Mouse (Mus musculus) Patski (cell line): ENCODE measurements around the gene Ucp3. TPM values are rescaled to one million over a fixed set of nuclear protein-coding genes. Genes with fewer than 3 reads are reported as not detected.
A peak's percentile ranks its signal among the peaks of the same experiment; 100 is the strongest.
"Not testable (repeated sequence)": the region's sequence is repeated elsewhere in the genome, so short reads cannot be mapped to it uniquely, and the experiment has no call there.

Experiments
- ATAC-seq: fragments of 100-300 bp; one replicate; pipeline ENCODE4 v1.8.0; 2021
- CTCF ChIA-PET: fragments of 350-600 bp; sonication (Branson Sonifier 250); formaldehyde crosslinking; loops from one replicate; lab custom pipeline; 2022; ENCODE audit warnings: inconsistent platforms; lab: Charles Lee
- POLR2A ChIA-PET: fragments of 350-600 bp; sonication (Branson Sonifier 250); formaldehyde crosslinking; loops from one replicate; lab custom pipeline; 2022; ENCODE audit warnings: antibody characterized with exemption, inconsistent platforms; lab: Charles Lee
- DNase-seq: peaks from one replicate; pipeline ENCODE4 v3.0.0-alpha.2; 2011; ENCODE audit warnings: low read depth, low spot score
- H3K27me3 ChIP-seq: fragments of 371-371 bp; one replicate; pipeline ENCODE4 v1.5.1; 2021
- CTCF ChIP-seq: fragments of 100-300 bp; IDR thresholded peaks from one replicate; pipeline ENCODE4 v1.5.1; 2021
- in situ Hi-C: fragments of 300-500 bp; cut with MboI; formaldehyde crosslinking; loops from 3 replicates; pipeline ENCODE4 v1.11.1; 2018; ENCODE audit warnings: low pct_unique_long_range_greater_than_20kb, mixed read lengths
- polyA plus RNA-seq: library from polyadenylated mRNA; unstranded; gene quantifications from one replicate; pipeline ENCODE4 v1.2.3, GENCODE M21; 2021

Ucp3 gene
- polyA plus RNA-seq, 1 experiment from 2014 or later = 0.06 TPM

DNA sequence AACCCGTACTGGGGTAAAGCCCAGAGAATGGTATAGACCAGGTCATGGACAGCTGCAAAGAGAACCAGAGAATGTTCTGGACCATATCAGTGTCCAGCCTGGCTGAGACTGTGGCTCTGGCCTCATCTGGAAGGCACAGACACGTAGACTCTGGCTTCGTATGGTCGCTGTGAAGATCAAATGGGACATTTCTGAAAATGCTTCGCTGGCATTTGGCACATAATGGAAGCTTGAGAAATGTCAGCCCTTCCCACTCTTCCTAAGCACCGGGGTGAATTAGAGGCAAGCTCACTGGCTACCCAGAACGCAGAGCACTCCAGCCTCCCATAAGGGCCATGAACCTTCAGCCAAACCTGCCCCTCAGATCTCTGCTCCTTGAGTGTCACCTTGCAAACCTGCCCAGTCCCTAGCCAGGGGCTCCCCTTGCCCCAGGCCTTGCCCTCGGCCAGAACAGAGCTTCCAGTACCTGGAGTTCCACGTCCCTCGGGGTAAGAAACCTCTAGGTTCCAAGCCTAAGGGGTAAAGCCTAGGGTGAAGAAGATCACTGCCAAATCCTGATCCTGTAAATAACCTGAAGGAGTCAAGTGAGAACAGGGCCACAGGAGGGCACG, 1.9 kb upstream of the Ucp3 start:
- H3K27me3 ChIP-seq = no peaks in the 10 kb centered on the region
- TF ChIP-seq CTCF = no peak
- CTCF ChIA-PET = interaction anchor here (1.3 to 1.5 kb wide), 2 partner anchors 20 to 55 kb away, joined by 3 to 6 read pairs; no protein-coding TSS in a partner anchor
- POLR2A ChIA-PET = no interaction called here
- ATAC-seq (no peak), DNase-seq (no peak)
- in situ Hi-C loops = no loop called here

DNA sequence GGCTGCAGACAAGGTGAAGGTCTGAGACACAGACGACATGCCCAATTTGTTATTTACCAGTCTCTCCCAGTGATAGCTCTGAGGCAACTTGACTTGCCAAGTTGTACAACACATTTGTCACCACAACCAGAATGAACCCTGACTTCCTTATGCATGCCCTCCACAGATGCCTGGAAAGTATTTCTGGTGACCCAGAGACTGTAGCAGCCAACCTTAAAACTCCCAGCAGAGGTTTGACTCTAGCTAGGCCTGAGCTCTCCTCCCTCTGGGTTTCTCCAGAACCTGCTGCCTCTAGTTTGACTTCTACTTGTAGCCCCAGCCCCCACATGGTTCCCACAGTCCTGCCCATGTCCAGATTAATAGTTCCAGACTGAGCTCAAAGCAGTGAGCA, 1.4 kb upstream of the Ucp3 start:
- ATAC-seq = no peak
- TF ChIP-seq CTCF = no peak
- DNase-seq = no peak
- H3K27me3 ChIP-seq = no peaks in the 10 kb centered on the region
- ChIA-PET POLR2A (no interaction called here), CTCF (interaction anchor here (1.3 to 1.5 kb wide), 2 partner anchors 19 to 55 kb away, joined by 3 to 6 read pairs; no protein-coding TSS in a partner anchor)
- in situ Hi-C loops = no loop called here

DNA sequence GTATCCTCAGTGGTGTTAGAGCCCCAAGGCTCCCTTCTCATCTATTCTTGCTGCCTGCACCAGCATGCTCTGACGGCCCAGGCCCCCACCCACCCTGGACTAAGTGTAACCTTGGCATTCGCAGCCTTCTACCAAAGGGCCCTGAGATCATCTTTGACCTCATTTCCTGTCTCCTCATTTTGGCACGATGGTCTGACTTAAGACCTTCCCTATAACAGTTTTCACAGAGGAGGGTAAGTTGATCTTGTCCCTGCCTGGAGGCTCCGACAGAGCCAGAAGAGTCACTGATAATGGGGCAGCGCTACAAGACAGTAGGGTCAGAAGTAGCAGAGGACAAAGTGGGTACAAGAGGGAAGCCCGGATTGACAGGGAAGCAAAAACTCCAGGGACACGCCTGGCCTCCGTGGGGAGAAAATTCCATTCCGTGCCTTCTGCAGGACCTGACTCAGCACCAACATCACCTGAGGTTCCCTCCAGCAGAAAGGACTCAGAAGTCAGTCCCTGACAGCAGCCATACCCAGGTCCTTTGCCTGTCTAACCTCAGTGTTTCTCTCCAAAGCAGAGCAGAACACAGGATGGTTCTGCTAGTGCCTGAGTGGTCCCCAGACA, 1.2 kb downstream of the Ucp3 start:
- CTCF ChIA-PET = no interaction called here
- in situ Hi-C loops = no loop called here

DNA sequence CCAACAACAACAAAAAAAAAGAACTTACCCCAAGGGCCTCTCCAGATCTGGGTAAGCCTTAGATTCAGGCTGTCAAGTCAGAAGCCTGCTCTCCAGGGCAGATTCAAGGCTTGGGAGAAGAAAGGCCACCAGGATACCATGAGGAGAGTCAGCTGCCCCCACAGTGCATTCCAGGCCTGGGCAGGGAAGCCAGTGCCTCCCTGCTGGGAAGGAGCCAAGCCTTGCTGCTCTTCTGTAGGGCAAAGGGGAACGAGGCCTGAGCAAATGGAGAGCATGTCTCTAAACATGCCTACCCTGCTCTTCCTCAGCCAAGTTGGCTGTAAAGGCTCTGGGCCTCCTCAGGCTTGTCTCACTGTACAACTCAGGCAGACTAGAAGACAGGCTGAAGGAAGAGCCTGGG, 1.9 kb downstream of the Ucp3 start:
- TF ChIP-seq CTCF = no peak
- no peaks in the 10 kb centered on the region for H3K27me3 ChIP-seq
- in situ Hi-C loops = no loop called here
- DNase-seq (no peak), ATAC-seq (no peak)
- POLR2A ChIA-PET = no interaction called here
- CTCF ChIA-PET = interaction anchor here (1.4 kb wide), 1 partner anchor 9 kb away, joined by 3 read pairs; no protein-coding TSS in a partner anchor

More for the DNA sequence above, 1.2 kb downstream of the Ucp3 start:
- no peak for TF ChIP-seq CTCF
- POLR2A ChIA-PET = no interaction called here
- ATAC-seq (no peak), DNase-seq (no peak)
- H3K27me3 ChIP-seq = no peaks in the 10 kb centered on the region

DNA sequence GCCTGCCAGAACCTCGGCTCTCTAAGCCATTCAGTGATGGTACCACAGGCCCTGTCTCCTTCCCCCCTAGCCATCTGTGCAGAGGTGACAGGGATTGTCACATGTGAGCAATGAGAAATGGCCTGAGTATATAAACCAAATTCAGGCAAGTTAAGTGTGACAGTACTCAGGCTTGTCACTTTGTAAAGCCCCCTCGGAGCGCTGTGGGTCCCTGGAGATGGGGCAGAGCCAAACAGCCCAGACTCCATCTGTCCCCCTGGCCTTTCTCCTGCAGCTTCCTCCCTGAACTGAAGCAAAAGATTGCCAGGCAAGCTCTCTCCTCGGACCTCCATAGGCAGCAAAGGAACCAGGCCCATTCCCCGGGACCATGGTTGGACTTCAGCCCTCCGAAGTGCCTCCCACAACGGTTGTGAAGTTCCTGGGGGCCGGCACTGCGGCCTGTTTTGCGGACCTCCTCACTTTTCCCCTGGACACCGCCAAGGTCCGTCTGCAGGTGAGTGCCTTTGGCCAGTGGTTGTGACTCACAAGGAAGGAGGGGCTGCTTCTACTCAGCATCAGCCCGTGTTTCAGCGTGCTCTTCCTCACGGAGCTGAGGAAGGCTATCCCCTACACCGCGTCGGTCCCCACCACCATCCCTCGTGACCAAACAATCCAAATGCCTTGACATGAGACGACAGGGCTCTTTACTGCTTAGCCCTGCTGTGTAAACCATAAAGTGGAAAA, 6.5 kb downstream of the Ucp3 start:
- H3K27me3 ChIP-seq = no peaks in the 10 kb centered on the region
- DNase-seq = no peak
- CTCF ChIA-PET = no interaction called here
- no peak for ATAC-seq
- POLR2A ChIA-PET = no interaction called here
- no peak for TF ChIP-seq CTCF
- in situ Hi-C loops = no loop called here

DNA sequence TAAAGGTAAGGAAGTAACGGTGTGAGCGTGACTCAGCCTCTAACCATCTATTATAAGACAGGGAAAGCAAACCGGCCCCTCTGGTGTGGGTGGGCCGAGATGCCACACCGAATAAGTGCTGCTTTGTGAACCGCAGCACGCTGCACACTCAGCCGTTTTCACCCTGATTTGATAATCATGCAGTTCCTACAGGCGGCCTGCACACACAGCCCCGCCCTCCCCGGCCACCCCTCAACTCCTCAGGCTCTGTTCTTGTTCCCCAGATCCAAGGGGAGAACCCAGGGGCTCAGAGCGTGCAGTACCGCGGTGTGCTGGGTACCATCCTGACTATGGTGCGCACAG, 7.0 kb downstream of the Ucp3 start:
- ATAC-seq = peak; percentile 73
- H3K27me3 ChIP-seq = no peaks in the 10 kb centered on the region
- TF ChIP-seq CTCF = no peak
- no peak for DNase-seq
- POLR2A ChIA-PET = no interaction called here
- in situ Hi-C loops = no loop called here
- CTCF ChIA-PET = no interaction called here

DNA sequence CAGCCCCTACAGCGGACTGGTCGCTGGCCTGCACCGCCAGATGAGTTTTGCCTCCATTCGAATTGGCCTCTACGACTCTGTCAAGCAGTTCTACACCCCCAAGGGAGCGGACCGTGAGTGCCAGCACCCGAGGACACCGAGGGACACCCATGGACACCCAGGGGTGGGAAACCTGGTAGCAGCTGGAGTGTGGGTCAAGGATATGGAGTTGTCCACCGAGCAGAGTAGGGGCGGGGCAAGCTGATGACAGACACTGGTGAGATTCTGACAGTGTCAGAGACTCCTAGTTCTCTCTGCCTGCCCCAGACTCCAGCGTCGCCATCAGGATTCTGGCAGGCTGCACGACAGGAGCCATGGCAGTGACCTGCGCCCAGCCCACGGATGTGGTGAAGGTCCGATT, 7.4 kb downstream of the Ucp3 start:
- ATAC-seq = no peak
- CTCF ChIA-PET = no interaction called here

DNA sequence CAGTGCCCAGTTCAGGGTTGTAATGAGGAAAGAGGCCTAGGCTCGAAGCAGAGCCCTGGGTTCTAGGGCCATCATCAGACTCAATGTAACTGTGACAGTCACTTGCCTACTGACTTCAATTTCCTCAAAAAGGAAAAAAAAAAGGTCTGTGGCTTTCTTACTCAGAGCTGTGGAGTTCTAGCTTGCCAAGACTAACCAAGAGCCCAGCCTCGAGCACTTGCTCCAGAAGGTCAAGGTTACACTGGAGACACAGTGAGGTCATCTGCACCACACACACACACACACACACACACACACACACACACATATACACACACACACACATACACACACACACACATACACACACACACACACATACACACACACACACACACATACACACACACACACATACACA, 9.3 kb downstream of the Ucp3 start:
- CTCF ChIA-PET, DNase-seq, POLR2A ChIA-PET, H3K27me3 ChIP-seq, ATAC-seq, in situ Hi-C loops: not testable (repeated sequence)

More for the DNA sequence above, 7.4 kb downstream of the Ucp3 start:
- no peak for DNase-seq
- in situ Hi-C loops = no loop called here
- POLR2A ChIA-PET = no interaction called here
- H3K27me3 ChIP-seq = no peaks in the 10 kb centered on the region
- no peak for TF ChIP-seq CTCF

DNA sequence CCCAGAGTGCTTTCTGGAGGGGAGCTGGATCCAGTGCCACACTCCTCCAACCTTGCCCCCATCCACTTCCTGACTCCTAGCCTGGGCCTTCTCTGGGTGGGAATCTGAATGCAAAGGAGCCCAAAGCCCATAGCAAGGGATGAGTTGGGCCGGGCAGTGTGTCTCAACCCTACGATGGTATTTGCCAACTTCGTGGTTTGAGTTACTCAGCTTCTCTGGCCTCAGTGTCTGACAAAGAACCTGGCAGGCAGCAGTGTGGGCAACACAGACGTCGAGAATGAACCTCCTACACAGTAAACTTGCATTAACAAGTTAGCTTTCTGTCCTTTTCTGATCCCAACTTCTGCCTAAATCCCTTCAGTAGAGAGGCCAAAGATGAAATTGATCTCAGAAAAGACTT, 11.7 kb downstream of the Ucp3 start:
- ChIA-PET POLR2A (interaction anchor here (0.7 kb wide), 1 partner anchor 349 kb away, joined by 6 read pairs; no protein-coding TSS in a partner anchor), CTCF (no interaction called here)
- in situ Hi-C loops = no loop called here
- H3K27me3 ChIP-seq = no peaks in the 10 kb centered on the region
- ATAC-seq (no peak), DNase-seq (no peak)
- TF ChIP-seq CTCF = no peak

DNA sequence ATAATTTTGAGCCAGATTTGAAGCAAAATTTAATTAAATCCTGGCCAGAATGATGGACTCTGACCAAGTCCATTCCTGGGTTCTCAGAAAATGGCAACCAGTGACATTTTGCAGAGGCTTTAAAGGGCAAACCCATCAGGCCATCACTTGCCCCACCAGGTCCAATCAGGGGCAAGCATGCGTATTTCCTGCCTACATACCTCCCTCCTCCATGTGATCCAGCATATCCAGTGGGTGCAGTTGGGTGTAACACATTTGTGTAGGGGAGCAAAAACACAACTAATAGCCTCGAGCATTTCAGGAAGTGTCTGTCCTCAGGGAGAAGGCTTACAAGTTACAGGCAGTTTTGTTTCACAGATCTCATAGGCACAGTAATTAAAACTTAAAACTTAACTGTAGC, 14.5 kb downstream of the Ucp3 start:
- POLR2A ChIA-PET = interaction anchor here (0.7 kb wide), 1 partner anchor 14 kb away, joined by 3 read pairs; no protein-coding TSS in a partner anchor
- in situ Hi-C loops = no loop called here
- TF ChIP-seq CTCF = no peak
- DNase-seq (no peak), ATAC-seq (no peak)
- CTCF ChIA-PET = no interaction called here
- H3K27me3 ChIP-seq = no peaks in the 10 kb centered on the region

DNA sequence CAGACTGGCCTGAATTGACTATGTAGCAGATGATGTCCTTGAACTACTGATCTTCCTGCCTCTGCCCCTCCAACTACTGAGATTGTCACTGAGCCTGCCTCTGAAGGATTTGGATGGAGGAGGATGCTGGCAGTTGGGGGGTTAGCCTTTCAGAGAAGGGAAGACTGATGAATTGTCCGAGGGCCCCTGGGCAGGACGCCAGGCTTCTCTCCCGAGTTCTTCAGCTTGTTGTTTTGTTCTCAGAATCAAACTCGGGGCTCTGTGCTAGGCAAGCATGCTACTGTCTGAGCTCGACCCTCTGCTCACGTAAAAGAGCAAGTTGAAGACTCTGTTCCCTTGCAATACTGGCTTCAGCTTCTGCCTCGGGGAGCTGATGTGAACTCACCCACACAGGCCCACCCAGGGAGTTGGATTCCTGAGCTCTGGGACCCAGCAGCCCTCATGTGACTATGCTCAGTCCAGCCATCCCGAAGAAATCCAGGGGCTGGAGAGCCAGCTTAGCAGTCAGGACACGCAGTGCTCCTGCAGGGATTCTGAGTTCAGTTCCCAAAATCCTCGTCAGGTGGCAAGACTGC, 15.8 kb downstream of the Ucp3 start:
- no peaks in the 10 kb centered on the region for H3K27me3 ChIP-seq
- no peak for ATAC-seq
- CTCF ChIA-PET = no interaction called here
- no peak for DNase-seq
- no peak for TF ChIP-seq CTCF
- in situ Hi-C loops = no loop called here
- POLR2A ChIA-PET = no interaction called here
